Mouse (Mus musculus): ENCODE results near the gene Zfp968. TPM values are rescaled to one million over a fixed set of nuclear protein-coding genes. Genes with fewer than 3 reads are reported as not detected.
"Not testable (repeated sequence)": the region's sequence is repeated elsewhere in the genome, so short reads cannot be mapped to it uniquely, and the experiment has no call there.

Gene Zfp968
- polyA plus RNA-seq (2015; fragmentation: Nextera tagmentation; extraction: Ambion mirVana) = 3.6 and 4.3 TPM in 2 replicates

GRCm38 (mm10) chr2:175372136-175372535 is at the start of gene Zfp968:
Gene Zfp968 (plus strand): TSS chr2:175372436.
- H3K4me1 ChIP-seq; H3K27ac ChIP-seq (replicated peaks): not testable (repeated sequence)

GRCm38 (mm10) chr2:175338097-175338496 is 34.1 kb upstream of the Zfp968 start, which contains the start of gene Gm4631:
Gene Gm4631 (minus strand): TSS chr2:175338197.
- not testable (repeated sequence) for H3K9me3 ChIP-seq (replicated peaks); H3K27ac ChIP-seq (replicated peaks); H3K27me3 ChIP-seq; H3K36me3 ChIP-seq; ATAC-seq (ENCODE audit: insufficient number of reproducible peaks, low FRiP score, low TSS enrichment, low read depth); H3K9ac ChIP-seq; H3K4me1 ChIP-seq; H3K4me2 ChIP-seq (replicated peaks); H3K4me3 ChIP-seq (replicated peaks)
- no CpG with 5 or more reads among the region's 8 CpGs for WGBS

More at GRCm38 (mm10) chr2:175372136-175372535, at the start of gene Zfp968:
- not testable (repeated sequence) for ATAC-seq (ENCODE audit: insufficient number of reproducible peaks, low FRiP score, low TSS enrichment, low read depth); H3K4me3 ChIP-seq (replicated peaks); H3K36me3 ChIP-seq; H3K9me3 ChIP-seq (replicated peaks); H3K27me3 ChIP-seq; H3K4me2 ChIP-seq (replicated peaks); H3K9ac ChIP-seq
- WGBS = no CpG with 5 or more reads among the region's 6 CpGs

Other genes with a start within 250 kb of the Zfp968 start
- gene Gm14399, start 230.4 kb upstream of the Zfp968 start, polyA plus RNA-seq (2015; fragmentation: Nextera tagmentation; extraction: Ambion mirVana) = 4.9 and 10.8 TPM in 2 replicates
- 0.77 and 0.85 TPM in 2 replicates for gene Gm14443, start 196.6 kb upstream of the Zfp968 start, polyA plus RNA-seq (2015; fragmentation: Nextera tagmentation; extraction: Ambion mirVana)
- 3.8 and 13.5 TPM in 2 replicates for gene Gm14391, start 165.5 kb upstream of the Zfp968 start, polyA plus RNA-seq (2015; fragmentation: Nextera tagmentation; extraction: Ambion mirVana)
- gene Gm14440, start 97.3 kb upstream of the Zfp968 start, polyA plus RNA-seq (2015; fragmentation: Nextera tagmentation; extraction: Ambion mirVana) = 0.45 TPM in 1 of 2 replicates, not detected in the other
- gene Gm4631, start 34.2 kb upstream of the Zfp968 start, polyA plus RNA-seq (2015; fragmentation: Nextera tagmentation; extraction: Ambion mirVana) = 18.3 and 18.4 TPM in 2 replicates
- gene Gm4724, start 63.4 kb downstream of the Zfp968 start, polyA plus RNA-seq (2015; fragmentation: Nextera tagmentation; extraction: Ambion mirVana) = 8.8 and 13.4 TPM in 2 replicates
- 5.6 and 6.9 TPM in 2 replicates for gene Zfp965, start 97.5 kb downstream of the Zfp968 start, polyA plus RNA-seq (2015; fragmentation: Nextera tagmentation; extraction: Ambion mirVana)

Data from embryonic facial prominence, embryonic 15.5 days (tissue).